Mouse (Mus musculus) thymus, postnatal 0 days (tissue): ENCODE measurements around the gene Rasl10b. TPM values are rescaled to one million over a fixed set of nuclear protein-coding genes. Genes with fewer than 3 reads are reported as not detected.

Experiments used
- DNase-seq: peaks from one replicate; pipeline ENCODE4 v3.0.0-alpha.2; 2015; ENCODE audit warnings: low spot score
- polyA plus RNA-seq: library from polyadenylated mRNA; unstranded; fragments of >200 nt; fragmentation: Nextera tagmentation; extraction: Ambion mirVana; gene quantifications from 2 replicates; pipeline ENCODE4 v1.2.1, GENCODE M21; 2015

The Rasl10b gene
- polyA plus RNA-seq, 1 experiment from 2014 or later: 0.26 TPM

GRCm38 (mm10) chr11:83462711-83463244 is 53.8 kb downstream of the Rasl10b start, which contains the start of gene Mmp28:
Gene Mmp28, minus strand, starts transcription at chr11:83463071.
- no peak for DNase-seq

GRCm38 (mm10) chr11:83465976-83466375 is 57.0 kb downstream of the Rasl10b start:
- DNase-seq: no peak

DNA sequence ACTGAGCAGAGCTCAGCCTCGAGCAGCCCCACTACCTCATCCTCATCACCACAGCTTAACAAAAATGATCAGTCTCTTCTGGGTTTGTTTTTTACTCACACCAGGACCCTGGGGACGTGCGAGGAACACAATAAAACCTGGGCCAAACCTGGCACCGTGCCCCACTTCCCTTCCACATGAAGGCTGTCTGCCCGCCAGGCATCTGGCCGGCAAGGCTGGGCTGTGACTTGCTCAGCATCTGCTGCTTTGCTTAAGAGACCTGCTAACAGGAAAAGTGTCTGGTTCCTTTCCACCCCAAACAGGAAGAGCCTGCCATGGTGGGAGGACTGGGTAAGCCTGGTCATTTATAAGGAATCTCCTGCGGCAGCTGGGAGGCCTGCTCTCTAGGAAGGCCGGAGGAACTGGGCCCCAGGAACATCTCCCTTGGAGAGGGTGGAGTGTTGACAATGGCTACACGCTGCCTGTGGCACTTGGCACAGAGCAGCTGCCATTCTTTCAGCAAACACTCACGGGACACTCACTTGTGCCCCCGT is 58.2 kb downstream of the Rasl10b start:
- DNase-seq: no peak

DNA sequence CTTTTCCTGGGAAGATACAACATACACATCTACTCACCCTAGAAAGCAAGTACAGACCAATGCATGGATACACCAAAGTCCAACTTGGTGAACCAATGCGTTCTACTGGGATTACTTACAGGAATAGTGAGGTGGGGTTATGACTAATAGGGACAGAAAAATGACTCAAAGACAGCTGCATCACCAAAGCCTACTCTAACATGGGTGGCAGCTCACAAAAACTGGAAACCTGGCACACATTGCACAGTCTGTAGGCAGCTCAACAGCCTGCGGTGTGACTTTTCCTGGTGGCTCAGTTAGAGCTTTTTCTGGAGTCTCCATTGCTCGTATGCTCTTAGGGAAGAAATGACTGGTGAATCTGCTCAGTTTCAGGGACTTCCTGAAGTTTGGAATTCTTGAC is 59.8 kb downstream of the Rasl10b start:
- no peak for DNase-seq

Other genes with a start within 250 kb of the Rasl10b start
- 0.09 and 0.51 TPM in 2 replicates for gene Slfn4, start 234.0 kb upstream of the Rasl10b start, polyA plus RNA-seq
- 6.1 and 7.3 TPM in 2 replicates for gene Slfn3, start 217.8 kb upstream of the Rasl10b start, polyA plus RNA-seq
- gene Slfn14, start 122.4 kb upstream of the Rasl10b start, polyA plus RNA-seq: 0.03 TPM in 1 of 2 replicates, not detected in the other
- 31.6 and 34.9 TPM in 2 replicates for gene Ap2b1, start 110.1 kb upstream of the Rasl10b start, polyA plus RNA-seq
- gene Pex12, start 106.6 kb upstream of the Rasl10b start, polyA plus RNA-seq: 13.0 and 13.5 TPM in 2 replicates
- gene Gas2l2, start 20.3 kb downstream of the Rasl10b start, polyA plus RNA-seq: 0.12 and 0.21 TPM in 2 replicates
- 2.2 and 2.7 TPM in 2 replicates for gene 1700020L24Rik, start 28.5 kb downstream of the Rasl10b start, polyA plus RNA-seq
- gene Mmp28, start 53.9 kb downstream of the Rasl10b start, polyA plus RNA-seq: 1.4 and 2.3 TPM in 2 replicates
- gene Taf15, start 63.9 kb downstream of the Rasl10b start, polyA plus RNA-seq: 6.9 and 10.2 TPM in 2 replicates
- gene Heatr9, start 113.0 kb downstream of the Rasl10b start, polyA plus RNA-seq: not detected in 2 replicates
- gene Ccl5, start 121.4 kb downstream of the Rasl10b start, polyA plus RNA-seq: 44.9 and 47.3 TPM in 2 replicates
- gene Ccl9, start 169.5 kb downstream of the Rasl10b start, polyA plus RNA-seq: 7.5 and 8.4 TPM in 2 replicates
- 12.1 and 13.7 TPM in 2 replicates for gene Ccl6, start 183.9 kb downstream of the Rasl10b start, polyA plus RNA-seq
- not detected in 2 replicates for gene Rpl9-ps1, start 236.5 kb downstream of the Rasl10b start, polyA plus RNA-seq
- gene Ccl3, start 240.2 kb downstream of the Rasl10b start, polyA plus RNA-seq: 0.68 and 1.5 TPM in 2 replicates